33 mouse cellular contexts compared by ENCODE assay signal in the genomic region with DNA sequence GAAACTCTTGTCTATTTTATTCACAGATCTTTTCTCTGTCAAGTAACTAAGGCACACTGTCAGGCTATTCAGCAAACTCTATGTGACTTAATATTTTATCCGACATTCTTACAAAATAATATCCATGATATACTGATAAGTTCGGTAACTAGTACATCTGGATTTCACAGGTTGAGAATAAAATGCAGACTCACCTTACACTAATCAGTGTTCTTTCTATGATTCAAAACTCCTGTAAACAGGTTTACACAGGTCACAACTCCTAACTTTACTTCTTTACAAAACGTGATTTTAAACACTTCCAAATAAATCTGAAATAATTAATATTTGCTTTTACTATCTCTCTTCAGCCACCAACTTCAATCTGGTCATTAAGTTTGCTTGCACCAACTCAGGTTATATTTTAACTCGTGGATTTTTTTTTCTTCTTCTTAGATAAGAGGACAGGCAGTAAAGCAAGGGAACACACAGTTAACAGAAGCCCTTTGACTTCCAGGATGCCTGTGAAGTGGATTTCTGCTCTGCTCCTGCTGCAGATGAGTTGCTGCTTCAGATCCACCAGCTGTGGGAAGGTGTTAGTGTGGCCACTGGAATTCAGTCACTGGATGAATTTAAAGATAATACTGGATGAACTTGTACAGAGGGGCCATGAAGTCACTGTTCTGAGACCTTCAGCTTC. TPM values are rescaled to one million over a fixed set of nuclear protein-coding genes. Genes with fewer than 3 reads are reported as not detected.
DNase-seq lines count a peak whose midpoint lies in the region; ATAC-seq and TF ChIP-seq lines count a peak whose summit lies in the region.
"Had no signal": no experiment of that assay in that cellular context is flagged by ENCODE, and none has a peak within 500 bp of the region (broad histone marks: within the 10 kb centered on the region; RNA-seq: fewer than 3 reads in every experiment).

TSS of gene Ugt2b35 (plus strand) at position 466 of the 679 bp plus-strand sequence.

- ATAC-seq in intestine, embryonic 14.5 days (replicated peaks; ENCODE audit: low FRiP score, low TSS enrichment, low read depth) = peak; percentile 72
- ATAC-seq in liver, embryonic 11.5 days (replicated peaks; ENCODE audit: low FRiP score) = no peak
- no peak for ATAC-seq in liver, postnatal 0 days
- no peak for ATAC-seq in stomach, postnatal 0 days (ENCODE audit: low FRiP score, low TSS enrichment)
- ATAC-seq: forebrain, postnatal 0 days; hindbrain, embryonic 16.5 days; midbrain, embryonic 16.5 days had no signal

- TF ChIP-seq EP300 in liver, postnatal 0 days (IDR thresholded peaks at IDR 0.05; ENCODE audit: low read depth) = no peak
- no peak for TF ChIP-seq EP300 in stomach, postnatal 0 days (optimal IDR thresholded peaks at IDR 0.05)

- H3K27me3 ChIP-seq in intestine, embryonic 14.5 days (replicated peaks; ENCODE audit: control insufficient read depth, insufficient read depth, low read length) = no peaks in the 10 kb centered on the region
- H3K27me3 ChIP-seq in liver, embryonic 11.5 days (replicated peaks; ENCODE audit: control insufficient read depth, insufficient read depth, low read length) = no peaks in the 10 kb centered on the region
- no peaks in the 10 kb centered on the region for H3K27me3 ChIP-seq in liver, postnatal 0 days (ENCODE audit: insufficient read depth, low read length)
- no peaks in the 10 kb centered on the region for H3K27me3 ChIP-seq in stomach, postnatal 0 days (ENCODE audit: control insufficient read depth, insufficient read depth, low read length)
- no peaks in the 10 kb centered on the region for H3K27me3 ChIP-seq in embryonic facial prominence, embryonic 10.5 days (replicated peaks; ENCODE audit: low read depth, poor library complexity, severe bottlenecking)
- H3K27me3 ChIP-seq: embryonic facial prominence, embryonic 15.5 days; forebrain, embryonic 12.5 days; heart, embryonic 15.5 days; limb, embryonic 13.5 days had no signal

- H3K27ac ChIP-seq in intestine, embryonic 14.5 days (ENCODE audit: low read depth) = peak within 1 kb of the TSS; percentile 67; the same call in 1 of the 2 replicates
- H3K27ac ChIP-seq in liver, embryonic 11.5 days (ENCODE audit: low read depth, low read length) = peak within 1 kb of the TSS; percentile 45; the same call in 1 of the 2 replicates
- peak within 1 kb of the TSS; percentile 58 for H3K27ac ChIP-seq in liver, postnatal 0 days (ENCODE audit: low read depth)
- H3K27ac ChIP-seq in stomach, postnatal 0 days (replicated peaks) = no peak within 1 kb of the TSS
- H3K27ac ChIP-seq in embryonic facial prominence, embryonic 10.5 days (replicated peaks) = no peak within 1 kb of the TSS
- H3K27ac ChIP-seq: embryonic facial prominence, embryonic 15.5 days; forebrain, embryonic 12.5 days; heart, embryonic 10.5 days; heart, embryonic 15.5 days; layer of hippocampus, adult 2 months; limb, embryonic 13.5 days had no signal

- peak; percentile 50 for DNase-seq in intestine, embryonic 14.5 days (ENCODE audit: low spot score)
- DNase-seq in liver, embryonic 11.5 days (ENCODE audit: low spot score) = no peak
- no peak for DNase-seq in liver, postnatal 0 days
- DNase-seq in stomach, postnatal 0 days (ENCODE audit: low spot score) = no peak
- DNase-seq in embryo, embryonic 10.5 days (ENCODE audit: low spot score) = no peak
- DNase-seq in embryo, embryonic 10 days (ENCODE audit: low spot score) = no peak
- no peak for DNase-seq in embryonic facial prominence, embryonic 10.5 days (ENCODE audit: low spot score)
- DNase-seq: adrenal gland, postnatal 14 days; cerebellum, adult 11-12 months; cerebellum, adult 9-11 months; forebrain, postnatal 0 days; gastrocnemius, postnatal 14 days; heart, adult 11 months; kidney, adult 11 months; kidney, postnatal 36 days; lung, adult 2 months; lung, postnatal 10 days; right cerebral cortex, postnatal 25 days; spleen, adult 18-20 months; thymus, postnatal 14 days had no signal

- H3K9ac ChIP-seq in intestine, embryonic 14.5 days (ENCODE audit: low read length) = peak within 1 kb of the TSS; percentile 21; the same call in 1 of the 2 replicates
- H3K9ac ChIP-seq in liver, embryonic 11.5 days (ENCODE audit: low read depth, low read length) = no peak within 1 kb of the TSS
- H3K9ac ChIP-seq in liver, postnatal 0 days (replicated peaks) = peak within 1 kb of the TSS; percentile 12; the same call in 1 of the 2 replicates
- no peak within 1 kb of the TSS for H3K9ac ChIP-seq in stomach, postnatal 0 days (ENCODE audit: low read length)
- H3K9ac ChIP-seq: embryonic facial prominence, embryonic 15.5 days; forebrain, embryonic 12.5 days; forebrain, postnatal 0 days; heart, embryonic 15.5 days; limb, embryonic 13.5 days had no signal

- H3K4me3 ChIP-seq in intestine, embryonic 14.5 days (ENCODE audit: low read depth, low read length) = peak within 1 kb of the TSS; percentile 12
- H3K4me3 ChIP-seq in liver, embryonic 11.5 days (ENCODE audit: low read depth, low read length) = no peak within 1 kb of the TSS
- H3K4me3 ChIP-seq in liver, postnatal 0 days (ENCODE audit: low read depth, low read length) = peak within 1 kb of the TSS; percentile 25; the same call in 1 of the 2 replicates
- H3K4me3 ChIP-seq in stomach, postnatal 0 days (ENCODE audit: low read depth, low read length) = no peak within 1 kb of the TSS
- no peak within 1 kb of the TSS for H3K4me3 ChIP-seq in embryonic facial prominence, embryonic 10.5 days
- H3K4me3 ChIP-seq: embryonic facial prominence, embryonic 15.5 days; forebrain, embryonic 12.5 days; heart, embryonic 10.5 days; heart, embryonic 15.5 days; layer of hippocampus, adult 2 months; limb, embryonic 13.5 days had no signal

- 57% methylated on average over 4 of the region's 4 CpGs for WGBS in intestine, embryonic 14.5 days
- 58% methylated on average over 4 of the region's 4 CpGs for WGBS in liver, embryonic 11.5 days
- WGBS in liver, postnatal 0 days (ENCODE audit: insufficient replicate concordance) = 47% methylated on average over 4 of the region's 4 CpGs
- 48% methylated on average over 4 of the region's 4 CpGs for WGBS in stomach, postnatal 0 days
- 83% methylated on average over 4 of the region's 4 CpGs for WGBS in embryonic facial prominence, embryonic 10.5 days

- no peaks in the 10 kb centered on the region for H3K4me1 ChIP-seq in intestine, embryonic 14.5 days (replicated peaks; ENCODE audit: control insufficient read depth, insufficient read depth, low read length)
- no peaks in the 10 kb centered on the region for H3K4me1 ChIP-seq in liver, embryonic 11.5 days (replicated peaks; ENCODE audit: control insufficient read depth, insufficient read depth, low read length)
- H3K4me1 ChIP-seq in liver, postnatal 0 days (ENCODE audit: insufficient read depth) = no peaks in the 10 kb centered on the region
- no peaks in the 10 kb centered on the region for H3K4me1 ChIP-seq in stomach, postnatal 0 days (replicated peaks; ENCODE audit: control insufficient read depth, insufficient read depth)
- H3K4me1 ChIP-seq in embryonic facial prominence, embryonic 10.5 days = no peaks in the 10 kb centered on the region
- H3K4me1 ChIP-seq: embryonic facial prominence, embryonic 15.5 days; forebrain, embryonic 12.5 days; heart, embryonic 10.5 days; heart, embryonic 15.5 days; limb, embryonic 13.5 days had no signal

- no peaks in the 10 kb centered on the region for H3K9me3 ChIP-seq in intestine, embryonic 14.5 days (ENCODE audit: control insufficient read depth, low read length)
- no peaks in the 10 kb centered on the region for H3K9me3 ChIP-seq in liver, embryonic 11.5 days (ENCODE audit: control insufficient read depth, low read length)
- no peaks in the 10 kb centered on the region for H3K9me3 ChIP-seq in liver, postnatal 0 days (ENCODE audit: low read length)
- no peaks in the 10 kb centered on the region for H3K9me3 ChIP-seq in stomach, postnatal 0 days (ENCODE audit: control insufficient read depth, low read length)
- H3K9me3 ChIP-seq in embryonic facial prominence, embryonic 10.5 days = no peaks in the 10 kb centered on the region
- H3K9me3 ChIP-seq: embryonic facial prominence, embryonic 15.5 days; forebrain, embryonic 12.5 days; heart, embryonic 10.5 days; heart, embryonic 15.5 days; limb, embryonic 13.5 days had no signal

- H3K4me2 ChIP-seq in intestine, embryonic 14.5 days (ENCODE audit: low read length) = peak within 1 kb of the TSS; percentile 35
- H3K4me2 ChIP-seq in liver, embryonic 11.5 days = no peak within 1 kb of the TSS; the same call in 1 of the 2 replicates
- peak within 1 kb of the TSS; percentile 56 for H3K4me2 ChIP-seq in liver, postnatal 0 days (ENCODE audit: low read depth, low read length)
- H3K4me2 ChIP-seq in stomach, postnatal 0 days (replicated peaks; ENCODE audit: low read depth) = peak within 1 kb of the TSS; percentile 15; the same call in 1 of the 2 replicates
- H3K4me2 ChIP-seq: embryonic facial prominence, embryonic 15.5 days; forebrain, embryonic 12.5 days; heart, embryonic 15.5 days; limb, embryonic 13.5 days; midbrain, embryonic 11.5 days had no signal

- no peaks in the 10 kb centered on the region for H3K36me3 ChIP-seq in intestine, embryonic 14.5 days (ENCODE audit: control insufficient read depth, insufficient read depth, low read length)
- H3K36me3 ChIP-seq in liver, embryonic 11.5 days (ENCODE audit: control insufficient read depth, insufficient read depth, low read length) = no peaks in the 10 kb centered on the region
- H3K36me3 ChIP-seq in liver, postnatal 0 days (replicated peaks; ENCODE audit: insufficient read depth, low read length) = no peaks in the 10 kb centered on the region
- H3K36me3 ChIP-seq in stomach, postnatal 0 days (ENCODE audit: control insufficient read depth, insufficient read depth, low read length) = no peaks in the 10 kb centered on the region
- no peaks in the 10 kb centered on the region for H3K36me3 ChIP-seq in embryonic facial prominence, embryonic 10.5 days (replicated peaks)
- H3K36me3 ChIP-seq: embryonic facial prominence, embryonic 15.5 days; forebrain, embryonic 12.5 days; G1E; heart, embryonic 10.5 days; heart, embryonic 15.5 days; limb, embryonic 13.5 days had no signal

- TF ChIP-seq CTCF in liver, postnatal 0 days (IDR thresholded peaks at IDR 0.05; ENCODE audit: low read depth) = no peak
- TF ChIP-seq CTCF in stomach, postnatal 0 days (IDR thresholded peaks at IDR 0.05; ENCODE audit: low read depth) = no peak

RNA-seq across cellular contexts. Expression of gene Ugt2b35, which starts in this region (rescaled TPM):
- 2.9 and 3.3 TPM in 2 replicates for polyA plus RNA-seq in intestine, embryonic 14.5 days (2014; fragmentation: Nextera tagmentation; extraction: Ambion mirVana)
- 0.30 and 0.38 TPM in 2 replicates for polyA plus RNA-seq in liver, embryonic 11.5 days (2014; fragmentation: Nextera tagmentation; extraction: Ambion mirVana)
- 3.7 and 4.4 TPM in 2 replicates for polyA plus RNA-seq in liver, postnatal 0 days (2015; fragmentation: Nextera tagmentation; extraction: Ambion mirVana)
- polyA plus RNA-seq in stomach, postnatal 0 days (2015; fragmentation: Nextera tagmentation; extraction: Ambion mirVana) = 0.55 and 0.70 TPM in 2 replicates
- not detected in 2 replicates for polyA plus RNA-seq in embryonic facial prominence, embryonic 10.5 days (2016; fragmentation: Nextera tagmentation; extraction: Ambion mirVana)
- polyA plus RNA-seq: embryonic facial prominence, embryonic 15.5 days; forebrain, embryonic 12.5 days; forebrain, postnatal 0 days; G1E; heart, embryonic 10.5 days; heart, embryonic 15.5 days; hindbrain, embryonic 11.5 days; hindbrain, embryonic 16.5 days; kidney, embryonic 14.5 days; limb, embryonic 13.5 days; lung, adult 2 months; midbrain, embryonic 11.5 days; midbrain, embryonic 16.5 days; neural tube, embryonic 11.5 days had no signal

Comparison
In these comparisons a context has a peak if more than half of its experiments do, and no peak if none do; other contexts are left out.
1. H3K4me3 ChIP-seq: peak in intestine, embryonic 14.5 days (single experiment) and liver, postnatal 0 days (single experiment); none in liver, embryonic 11.5 days (single experiment), stomach, postnatal 0 days (single experiment) and embryonic facial prominence, embryonic 10.5 days (single experiment).
2. H3K9ac ChIP-seq: peak in intestine, embryonic 14.5 days (single experiment) and liver, postnatal 0 days (single experiment); none in liver, embryonic 11.5 days (single experiment) and stomach, postnatal 0 days (single experiment).
3. H3K27ac ChIP-seq: peak in intestine, embryonic 14.5 days (single experiment), liver, embryonic 11.5 days (single experiment) and liver, postnatal 0 days (single experiment); none in stomach, postnatal 0 days (single experiment) and embryonic facial prominence, embryonic 10.5 days (single experiment).